ENCODE assay signal across 8 mouse cellular contexts in genomic region chr4:151604481-151604880, GRCm38 (mm10).
DNase-seq lines count a peak whose midpoint lies in the region; ATAC-seq and TF ChIP-seq lines count a peak whose summit lies in the region.

No protein-coding gene starts in this region.

- peak; percentile 45 to 62 for DNase-seq in cerebellum, postnatal 4 days (ENCODE audit: low spot score in 2 of 2)
- DNase-seq in cerebellum, adult 11 months: no peak
- peak; percentile 91 for DNase-seq in embryo, embryonic 11 days
- DNase-seq in heart, adult 8-10 months (ENCODE audit: low spot score): peak; percentile 64
- DNase-seq in kidney, adult 2 months: peak; percentile 62
- DNase-seq in limb, embryonic 14.5 days (ENCODE audit: low spot score): peak; percentile 87
- peak; percentile 44 for DNase-seq in urinary bladder, adult 2 months (ENCODE audit: low spot score)

- TF ChIP-seq CTCF in kidney, adult 2 months (conservative IDR thresholded peaks at IDR 0.05; ENCODE audit: insufficient read depth, insufficient read length, low read depth, low read length): no peak

- H3K4me1 ChIP-seq in kidney, adult 2 months (ENCODE audit: control insufficient read depth, insufficient read depth, low read length): no peaks in the 10 kb centered on the region
- H3K4me1 ChIP-seq in limb, embryonic 14.5 days (ENCODE audit: control insufficient read depth, insufficient read depth, low read length): no peaks in the 10 kb centered on the region
- H3K4me1 ChIP-seq in neural tube, embryonic 12.5 days: no peaks in the 10 kb centered on the region

- no peaks in the 10 kb centered on the region for H3K9me3 ChIP-seq in limb, embryonic 14.5 days (ENCODE audit: control insufficient read depth, low read length)
- no peaks in the 10 kb centered on the region for H3K9me3 ChIP-seq in neural tube, embryonic 12.5 days

- no peak overlapping the region for H3K4me2 ChIP-seq in limb, embryonic 14.5 days (replicated peaks; ENCODE audit: low read depth, low read length, severe bottlenecking)
- no peak overlapping the region for H3K4me2 ChIP-seq in neural tube, embryonic 12.5 days (replicated peaks)

- no peaks in the 10 kb centered on the region for H3K36me3 ChIP-seq in kidney, adult 2 months (ENCODE audit: control insufficient read depth, insufficient read depth, low read length)
- no peaks in the 10 kb centered on the region for H3K36me3 ChIP-seq in limb, embryonic 14.5 days (ENCODE audit: control insufficient read depth, insufficient read depth, low read length)
- H3K36me3 ChIP-seq in neural tube, embryonic 12.5 days: no peaks in the 10 kb centered on the region

- H3K4me3 ChIP-seq in kidney, adult 2 months (ENCODE audit: insufficient read depth, low read depth, low read length): no peak overlapping the region
- no peak overlapping the region for H3K4me3 ChIP-seq in limb, embryonic 14.5 days (replicated peaks; ENCODE audit: low read length)
- no peak overlapping the region for H3K4me3 ChIP-seq in neural tube, embryonic 12.5 days

- TF ChIP-seq POLR2A in kidney, adult 2 months (IDR thresholded peaks at IDR 0.05; ENCODE audit: low read depth, low read length): no peak
- TF ChIP-seq POLR2A in limb, embryonic 14.5 days (IDR thresholded peaks at IDR 0.05; ENCODE audit: borderline replicate concordance, extremely low read depth, insufficient read depth, insufficient read length): no peak

- H3K27me3 ChIP-seq in kidney, adult 2 months (replicated peaks; ENCODE audit: control insufficient read depth, insufficient read depth, low read length): no peaks in the 10 kb centered on the region
- no peaks in the 10 kb centered on the region for H3K27me3 ChIP-seq in limb, embryonic 14.5 days (ENCODE audit: control insufficient read depth, insufficient read depth, low read length)
- H3K27me3 ChIP-seq in neural tube, embryonic 12.5 days (replicated peaks): no peaks in the 10 kb centered on the region

- no peak overlapping the region for H3K9ac ChIP-seq in limb, embryonic 14.5 days (ENCODE audit: low read depth, low read length, severe bottlenecking)
- H3K9ac ChIP-seq in neural tube, embryonic 12.5 days: no peak overlapping the region

- peak; percentile 95 for ATAC-seq in limb, embryonic 14.5 days (ENCODE audit: low FRiP score, low read depth)
- ATAC-seq in neural tube, embryonic 12.5 days (ENCODE audit: low FRiP score, low read depth): 0 out of 2 replicates have a peak, but pooled peaks have one; percentile 58

- no peak overlapping the region for H3K27ac ChIP-seq in kidney, adult 2 months (ENCODE audit: insufficient read depth, low read depth, low read length)
- no peak overlapping the region for H3K27ac ChIP-seq in limb, embryonic 14.5 days (replicated peaks; ENCODE audit: low read depth, low read length)
- H3K27ac ChIP-seq in neural tube, embryonic 12.5 days: no peak overlapping the region

- WGBS in kidney, adult 2 months: 6% methylated on average over 16 of the region's 16 CpGs
- WGBS in limb, embryonic 14.5 days: 5% methylated on average over 16 of the region's 16 CpGs
- 8% methylated on average over 16 of the region's 16 CpGs for WGBS in neural tube, embryonic 12.5 days
